Mouse (Mus musculus): ENCODE results near the gene Slc50a1. TPM values are rescaled to one million over a fixed set of nuclear protein-coding genes. Genes with fewer than 3 reads are reported as not detected.

Gene Slc50a1
- polyA plus RNA-seq, 1 experiment from 2014 or later, result 66.7 TPM

DNA sequence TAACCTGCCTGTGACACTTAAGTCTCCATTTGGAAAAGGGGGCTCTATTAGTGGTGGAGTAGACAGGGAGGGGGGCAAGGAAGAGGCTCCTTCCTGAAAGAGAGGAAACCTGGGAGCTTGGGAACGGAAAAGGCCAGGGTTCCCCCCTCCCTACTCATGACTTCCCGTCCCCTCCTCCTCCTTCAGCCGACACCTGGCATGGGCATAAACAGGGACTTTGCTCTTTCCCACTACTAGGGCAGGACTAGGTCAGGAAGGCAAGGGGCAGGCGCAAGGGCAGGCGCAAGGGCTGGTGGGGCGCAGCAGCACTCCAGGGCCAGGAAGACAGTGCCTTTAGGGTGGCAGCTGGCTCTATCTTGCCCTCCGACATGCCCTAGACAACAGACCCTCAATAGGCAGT is 7.7 kb upstream of the Slc50a1 start:
- Histone ChIP-seq H3K9ac (ENCODE audit: low read length) (peak overlapping the region; percentile 91), H3K4me1 (replicated peaks; ENCODE audit: control insufficient read depth, insufficient read depth, low read length) (peaks cover 29% of the 10 kb centered on the region), H3K4me2 (ENCODE audit: low read depth, low read length) (peak overlapping the region; percentile 94), H3K36me3 (ENCODE audit: control insufficient read depth, insufficient read depth, low read length) (peaks cover 15% of the 10 kb centered on the region), H3K27me3 (ENCODE audit: control insufficient read depth, insufficient read depth, low read depth, low read length) (no peaks in the 10 kb centered on the region; the same call in none of the 2 replicates), H3K4me3 (ENCODE audit: low read length) (peak overlapping the region; percentile 84), H3K9me3 (ENCODE audit: control insufficient read depth, low read length) (no peaks in the 10 kb centered on the region), H3K27ac (ENCODE audit: low read length) (peak overlapping the region; percentile 98)
- 39% methylated on average over 7 of the region's 7 CpGs for WGBS
- peak; percentile 36 for ATAC-seq (ENCODE audit: low read depth)

- H3K9ac ChIP-seq (ENCODE audit: low read length), result peak overlapping the region; percentile 91
- no peaks in the 10 kb centered on the region for H3K9me3 ChIP-seq (ENCODE audit: control insufficient read depth, low read length)
- H3K4me1 ChIP-seq (replicated peaks; ENCODE audit: control insufficient read depth, insufficient read depth, low read length), result peaks cover 29% of the 10 kb centered on the region
- WGBS, result 26% methylated on average over 14 of the region's 14 CpGs
- peak overlapping the region; percentile 84 for H3K4me3 ChIP-seq (ENCODE audit: low read length)
- H3K4me2 ChIP-seq (ENCODE audit: low read depth, low read length), result peak overlapping the region; percentile 94
- H3K27me3 ChIP-seq (ENCODE audit: control insufficient read depth, insufficient read depth, low read depth, low read length), result no peaks in the 10 kb centered on the region; the same call in none of the 2 replicates
- H3K36me3 ChIP-seq (ENCODE audit: control insufficient read depth, insufficient read depth, low read length), result peaks cover 17% of the 10 kb centered on the region
- H3K27ac ChIP-seq (ENCODE audit: low read length), result peak overlapping the region; percentile 98
- 0 out of 2 replicates have a peak, but pooled peaks have one; percentile 0 for ATAC-seq (ENCODE audit: low read depth)
These were observed 7.1 kb upstream of the Slc50a1 start for GRCm38 (mm10) chr3:89277281-89278021.

- no peaks in the 10 kb centered on the region; the same call in none of the 2 replicates for H3K27me3 ChIP-seq (ENCODE audit: control insufficient read depth, insufficient read depth, low read depth, low read length)
- ATAC-seq (ENCODE audit: low read depth), result no peak
- H3K4me2 ChIP-seq (ENCODE audit: low read depth, low read length), result no peak overlapping the region
- H3K4me3 ChIP-seq (ENCODE audit: low read length), result no peak overlapping the region
- H3K4me1 ChIP-seq (replicated peaks; ENCODE audit: control insufficient read depth, insufficient read depth, low read length), result peaks cover 21% of the 10 kb centered on the region
- peaks cover 25% of the 10 kb centered on the region for H3K36me3 ChIP-seq (ENCODE audit: control insufficient read depth, insufficient read depth, low read length)
- 82% methylated on average over 13 of the region's 13 CpGs for WGBS
- no peaks in the 10 kb centered on the region for H3K9me3 ChIP-seq (ENCODE audit: control insufficient read depth, low read length)
- H3K27ac ChIP-seq (ENCODE audit: low read length), result no peak overlapping the region; the same call in 1 of the 2 replicates
- no peak overlapping the region for H3K9ac ChIP-seq (ENCODE audit: low read length)
These were observed 5.7 kb upstream of the Slc50a1 start for GRCm38 (mm10) chr3:89276061-89276460.

- Histone ChIP-seq H3K27me3 (ENCODE audit: control insufficient read depth, insufficient read depth, low read depth, low read length) (no peaks in the 10 kb centered on the region), H3K9ac (ENCODE audit: low read length) (no peak overlapping the region), H3K4me2 (ENCODE audit: low read depth, low read length) (no peak overlapping the region), H3K27ac (ENCODE audit: low read length) (no peak overlapping the region), H3K4me1 (replicated peaks; ENCODE audit: control insufficient read depth, insufficient read depth, low read length) (peaks cover 42% of the 10 kb centered on the region), H3K9me3 (ENCODE audit: control insufficient read depth, low read length) (no peaks in the 10 kb centered on the region), H3K4me3 (ENCODE audit: low read length) (no peak overlapping the region), H3K36me3 (ENCODE audit: control insufficient read depth, insufficient read depth, low read length) (peaks cover 29% of the 10 kb centered on the region)
- 47% methylated on average over 6 of the region's 6 CpGs for WGBS
- ATAC-seq (ENCODE audit: low read depth), result no peak
These were observed 1.4 kb upstream of the Slc50a1 start for GRCm38 (mm10) chr3:89271760-89272159.

DNA sequence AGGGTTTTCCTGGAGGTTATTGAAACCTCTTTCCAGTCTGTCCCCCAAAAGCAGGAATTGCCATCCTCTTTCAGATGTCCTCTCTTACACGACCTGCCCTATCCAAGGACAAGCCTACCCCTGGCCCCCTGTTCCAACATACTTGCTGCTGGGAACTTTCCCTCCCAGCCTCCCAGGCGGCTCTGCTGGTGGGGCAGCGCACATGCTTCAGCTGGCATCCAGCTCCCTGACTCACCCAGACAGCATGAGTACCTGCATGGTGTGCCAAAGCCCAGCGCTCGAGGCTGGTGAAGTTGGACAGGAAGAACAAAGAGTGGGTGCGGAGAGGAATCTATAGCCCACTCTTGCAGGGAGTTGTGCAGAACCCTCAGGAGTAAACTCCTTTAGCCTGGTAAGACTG is 521 bp upstream of the Slc50a1 start:
- Histone ChIP-seq H3K9ac (ENCODE audit: low read length) (peak overlapping the region; percentile 80), H3K9me3 (ENCODE audit: control insufficient read depth, low read length) (no peaks in the 10 kb centered on the region), H3K27ac (ENCODE audit: low read length) (peak overlapping the region; percentile 93), H3K27me3 (ENCODE audit: control insufficient read depth, insufficient read depth, low read depth, low read length) (no peaks in the 10 kb centered on the region), H3K4me1 (replicated peaks; ENCODE audit: control insufficient read depth, insufficient read depth, low read length) (peaks cover 36% of the 10 kb centered on the region), H3K4me3 (ENCODE audit: low read length) (peak overlapping the region; percentile 66), H3K4me2 (ENCODE audit: low read depth, low read length) (peak overlapping the region; percentile 51), H3K36me3 (ENCODE audit: control insufficient read depth, insufficient read depth, low read length) (peaks cover 25% of the 10 kb centered on the region)
- WGBS, result 60% methylated on average over 6 of the region's 6 CpGs
- ATAC-seq (ENCODE audit: low read depth), result peak; percentile 23; the same call in 1 of the 2 replicates

DNA sequence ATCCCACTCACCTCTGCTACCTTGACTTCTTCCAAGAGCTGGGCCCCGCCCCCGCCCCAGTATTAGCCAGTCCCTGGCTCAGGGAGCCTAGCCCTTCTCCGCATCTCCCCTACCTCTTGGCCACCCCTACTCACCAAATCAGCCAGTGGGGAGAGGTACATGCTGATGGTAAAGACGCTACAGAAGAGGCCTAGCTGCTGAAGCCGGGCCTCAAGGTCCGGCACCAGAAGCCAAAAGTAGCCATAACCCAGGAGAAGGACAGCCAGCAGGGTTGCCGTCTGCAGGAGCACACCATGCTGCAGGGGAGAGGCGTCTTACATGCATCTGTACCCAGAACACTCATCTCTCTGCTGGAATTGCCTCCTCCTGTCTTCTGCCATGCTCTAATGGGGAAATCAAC is 1.5 kb downstream of the Slc50a1 start:
- 67% methylated on average over 8 of the region's 8 CpGs for WGBS
- Histone ChIP-seq H3K9ac (ENCODE audit: low read length) (peak overlapping the region; percentile 26; the same call in 1 of the 2 replicates), H3K4me2 (ENCODE audit: low read depth, low read length) (peak overlapping the region; percentile 51; the same call in 1 of the 2 replicates), H3K4me3 (ENCODE audit: low read length) (no peak overlapping the region), H3K27me3 (ENCODE audit: control insufficient read depth, insufficient read depth, low read depth, low read length) (no peaks in the 10 kb centered on the region), H3K36me3 (ENCODE audit: control insufficient read depth, insufficient read depth, low read length) (peaks cover 14% of the 10 kb centered on the region), H3K9me3 (ENCODE audit: control insufficient read depth, low read length) (no peaks in the 10 kb centered on the region), H3K27ac (ENCODE audit: low read length) (no peak overlapping the region), H3K4me1 (replicated peaks; ENCODE audit: control insufficient read depth, insufficient read depth, low read length) (peaks cover 37% of the 10 kb centered on the region)
- ATAC-seq (ENCODE audit: low read depth), result no peak

DNA sequence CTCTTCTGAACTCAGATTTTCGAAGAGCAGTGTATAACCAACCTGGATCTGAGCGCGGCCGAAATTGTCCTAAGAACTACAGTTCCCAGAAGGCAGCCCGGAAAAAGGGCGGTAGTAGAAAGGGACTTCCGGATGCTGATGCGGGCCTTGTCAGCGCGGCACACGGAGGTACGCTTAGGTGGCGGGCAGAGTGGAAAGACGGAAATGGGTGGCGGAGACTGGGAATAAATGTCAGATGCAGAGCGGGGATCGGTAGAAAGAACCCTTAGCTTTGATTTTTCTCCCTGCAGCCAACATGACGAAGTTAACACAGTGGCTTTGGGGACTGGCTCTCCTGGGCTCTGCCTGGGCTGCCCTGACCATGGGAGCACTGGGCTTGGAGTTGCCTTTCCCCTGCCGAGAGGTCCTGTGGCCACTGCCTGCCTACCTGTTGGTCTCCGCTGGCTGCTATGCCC is 3.9 kb downstream of the Slc50a1 start:
- no peaks in the 10 kb centered on the region for H3K9me3 ChIP-seq (ENCODE audit: control insufficient read depth, low read length)
- peak overlapping the region; percentile 71 for H3K4me3 ChIP-seq (ENCODE audit: low read length)
- no peaks in the 10 kb centered on the region for H3K27me3 ChIP-seq (ENCODE audit: control insufficient read depth, insufficient read depth, low read depth, low read length)
- WGBS, result 0% methylated on average over 20 of the region's 20 CpGs
- peak overlapping the region; percentile 74 for H3K4me2 ChIP-seq (ENCODE audit: low read depth, low read length)
- H3K27ac ChIP-seq (ENCODE audit: low read length), result peak overlapping the region; percentile 34; the same call in 1 of the 2 replicates
- peak; percentile 82 for ATAC-seq (ENCODE audit: low read depth)
- H3K4me1 ChIP-seq (replicated peaks; ENCODE audit: control insufficient read depth, insufficient read depth, low read length), result peaks cover 37% of the 10 kb centered on the region
- H3K36me3 ChIP-seq (ENCODE audit: control insufficient read depth, insufficient read depth, low read length), result peaks cover 4% of the 10 kb centered on the region; the same call in 1 of the 2 replicates
- peak overlapping the region; percentile 86 for H3K9ac ChIP-seq (ENCODE audit: low read length)

- no peak overlapping the region for H3K4me2 ChIP-seq (ENCODE audit: low read depth, low read length)
- no peaks in the 10 kb centered on the region for H3K27me3 ChIP-seq (ENCODE audit: control insufficient read depth, insufficient read depth, low read depth, low read length)
- WGBS, result 57% methylated on average over 10 of the region's 10 CpGs
- no peaks in the 10 kb centered on the region for H3K9me3 ChIP-seq (ENCODE audit: control insufficient read depth, low read length)
- no peak overlapping the region for H3K4me3 ChIP-seq (ENCODE audit: low read length)
- peaks cover 10% of the 10 kb centered on the region for H3K4me1 ChIP-seq (replicated peaks; ENCODE audit: control insufficient read depth, insufficient read depth, low read length)
- no peak for ATAC-seq (ENCODE audit: low read depth)
- H3K36me3 ChIP-seq (ENCODE audit: control insufficient read depth, insufficient read depth, low read length), result no peaks in the 10 kb centered on the region
- peak overlapping the region; percentile 11; the same call in 1 of the 2 replicates for H3K27ac ChIP-seq (ENCODE audit: low read length)
- no peak overlapping the region for H3K9ac ChIP-seq (ENCODE audit: low read length)
These were observed 8.0 kb downstream of the Slc50a1 start for GRCm38 (mm10) chr3:89262417-89262816.

- Histone ChIP-seq H3K9me3 (ENCODE audit: control insufficient read depth, low read length) (no peaks in the 10 kb centered on the region), H3K9ac (ENCODE audit: low read length) (no peak overlapping the region), H3K4me3 (ENCODE audit: low read length) (no peak overlapping the region), H3K36me3 (ENCODE audit: control insufficient read depth, insufficient read depth, low read length) (no peaks in the 10 kb centered on the region), H3K4me2 (ENCODE audit: low read depth, low read length) (no peak overlapping the region), H3K4me1 (replicated peaks; ENCODE audit: control insufficient read depth, insufficient read depth, low read length) (no peaks in the 10 kb centered on the region), H3K27me3 (ENCODE audit: control insufficient read depth, insufficient read depth, low read depth, low read length) (no peaks in the 10 kb centered on the region), H3K27ac (ENCODE audit: low read length) (no peak overlapping the region)
- ATAC-seq (ENCODE audit: low read depth), result no peak
- 54% methylated on average over 3 of the region's 3 CpGs for WGBS
These were observed 10.2 kb downstream of the Slc50a1 start for GRCm38 (mm10) chr3:89260211-89260610.
